Mouse (Mus musculus) megakaryocyte, embryonic 14.5 days (primary cell): Measurements from ENCODE around the gene Gm28897. TPM values are rescaled to one million over a fixed set of nuclear protein-coding genes. Genes with fewer than 3 reads are reported as not detected.
"Not testable (repeated sequence)": the region's sequence is repeated elsewhere in the genome, so short reads cannot be mapped to it uniquely, and the experiment has no call there.

Experiments
- H3K27me3 ChIP-seq: replicated peaks from 2 replicates; pipeline ENCODE3; 2012; ENCODE audit warnings: inconsistent platforms
- H3K36me3 ChIP-seq: replicated peaks from 2 replicates; pipeline ENCODE3; 2012; ENCODE audit warnings: low read length, inconsistent platforms, mixed read lengths
- H3K4me1 ChIP-seq: 2 replicates; pipeline ENCODE4 v1.6.1; 2012; ENCODE audit warnings: inconsistent platforms
- H3K4me3 ChIP-seq: replicated peaks from 2 replicates; pipeline ENCODE3; 2012; ENCODE audit warnings: moderate library complexity, mild to moderate bottlenecking, inconsistent platforms
- H3K9me3 ChIP-seq: 2 replicates; pipeline ENCODE4 v1.6.1; 2012; ENCODE audit warnings: inconsistent platforms
- polyA plus RNA-seq: library from polyadenylated mRNA; stranded (reverse); fragments of >175 nt; gene quantifications from 2 replicates; pipeline ENCODE4 v1.2.3, GENCODE M21; 2012; ENCODE audit warnings: low replicate concordance; ENCODE audit not compliant: insufficient read depth

The Gm28897 gene
- polyA plus RNA-seq = not detected in 2 replicates

- H3K36me3 ChIP-seq, H3K27me3 ChIP-seq, H3K4me3 ChIP-seq, H3K9me3 ChIP-seq, H3K4me1 ChIP-seq: not testable (repeated sequence)
Observed at GRCm38 (mm10) chrY:80926695-80927094, at the start of gene Gm28897. Gene Gm28897 (plus strand): TSS chrY:80926995.
